Mouse (Mus musculus) E14TG2a.4 (cell line): Measurements from ENCODE around the gene Slc46a3.

Source experiments
- CTCF ChIP-seq: conservative IDR thresholded peaks from 2 replicates; pipeline ENCODE4 v1.5.1; 2014; ENCODE audit warnings: low read length
- POU5F1 ChIP-seq: IDR thresholded peaks from 2 replicates; pipeline ENCODE4 v1.6.1; 2014; ENCODE audit warnings: low read length, borderline replicate concordance

DNA sequence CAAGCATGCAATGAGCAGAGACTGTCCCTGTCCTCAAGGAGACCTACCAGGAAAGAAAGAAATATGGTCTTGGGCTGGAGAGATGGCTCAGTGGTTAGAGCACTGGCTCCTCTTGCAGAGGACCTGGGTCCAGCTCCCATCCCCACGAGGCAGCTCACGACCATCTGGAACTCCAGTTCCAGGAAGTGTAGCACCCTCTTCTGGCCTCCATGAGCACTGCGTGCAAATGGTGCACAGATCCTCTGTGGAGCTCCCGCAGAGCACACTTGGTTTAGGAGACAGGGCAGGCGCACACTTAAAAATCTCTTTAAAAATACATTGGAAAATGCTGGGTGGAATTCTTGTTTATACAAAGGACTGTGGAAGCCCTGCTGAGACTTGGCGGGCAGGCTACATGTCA lies 17.1 kb downstream of the Slc46a3 start:
- no peak for TF ChIP-seq POU5F1
- peak; percentile 70 for TF ChIP-seq CTCF
